Mouse (Mus musculus) embryonic facial prominence, embryonic 10.5 days (tissue): ENCODE data around the gene Mrps2. TPM values are rescaled to one million over a fixed set of nuclear protein-coding genes. Genes with fewer than 3 reads are reported as not detected.

Experiments
- DNase-seq: peaks from one replicate; pipeline ENCODE4 v3.0.0-alpha.2; 2017; ENCODE audit warnings: low spot score
- H3K27ac ChIP-seq: fragments of 300-500 bp; sonication (generic); replicated peaks from 2 replicates; pipeline ENCODE4 v1.5.1; 2016; ENCODE audit warnings: mild to moderate bottlenecking
- H3K27me3 ChIP-seq: fragments of 300-500 bp; sonication (generic); replicated peaks from 2 replicates; pipeline ENCODE4 v1.6.1; 2016; ENCODE audit warnings: low read depth, mild to moderate bottlenecking; ENCODE audit not compliant: poor library complexity, severe bottlenecking
- H3K36me3 ChIP-seq: fragments of 300-500 bp; sonication (generic); replicated peaks from 2 replicates; pipeline ENCODE4 v1.6.1; 2016; ENCODE audit warnings: mild to moderate bottlenecking, moderate library complexity
- H3K4me1 ChIP-seq: fragments of 300-500 bp; sonication (generic); 2 replicates; pipeline ENCODE4 v1.6.1; 2016
- H3K4me3 ChIP-seq: fragments of 300-500 bp; sonication (generic); 2 replicates; pipeline ENCODE4 v1.5.1; 2016; ENCODE audit warnings: mild to moderate bottlenecking, moderate library complexity
- H3K9me3 ChIP-seq: fragments of 300-500 bp; sonication (generic); 2 replicates; pipeline ENCODE4 v1.6.1; 2016; ENCODE audit warnings: mild to moderate bottlenecking
- WGBS: fragments of 180-500 bp; shearing (Covaris S2); methylation state at CpG from one replicate; pipeline ENCODE4 v1.1.7; 2016; 5-methylcytosine and 5-hydroxymethylcytosine counted together
- polyA plus RNA-seq: library from polyadenylated mRNA; unstranded; fragments of >200 nt; fragmentation: Nextera tagmentation; extraction: Ambion mirVana; gene quantifications from 2 replicates; pipeline ENCODE4 v1.2.1, GENCODE M21; 2016

Gene Mrps2
- 68.5 and 71.9 TPM in 2 replicates for polyA plus RNA-seq

- DNase-seq = peak; percentile 94
- Histone ChIP-seq H3K9me3 (peaks cover under 1% of the 10 kb centered on the region; the same call in 1 of the 2 replicates), H3K27ac (peak within 1 kb of the TSS; percentile 93), H3K27me3 (peaks cover 21% of the 10 kb centered on the region), H3K4me1 (peaks cover 27% of the 10 kb centered on the region), H3K4me3 (peak within 1 kb of the TSS; percentile 97), H3K36me3 (peaks cover 43% of the 10 kb centered on the region)
- under 1% methylated on average over 52 of the region's 52 CpGs for whole genome bisulfite sequencing
Observed at GRCm38 (mm10) chr2:28467860-28468485, at the start of gene Mrps2. Gene Mrps2 (plus strand): TSS chr2:28468066.

GRCm38 (mm10) chr2:28419898-28420297, 48.0 kb upstream of the Mrps2 start:
- Histone ChIP-seq H3K9me3 (no peaks in the 10 kb centered on the region), H3K4me3 (no peak overlapping the region), H3K36me3 (no peaks in the 10 kb centered on the region), H3K27me3 (no peaks in the 10 kb centered on the region), H3K27ac (no peak overlapping the region), H3K4me1 (peaks cover 6% of the 10 kb centered on the region; the same call in 1 of the 2 replicates)
- peak; percentile 90 for DNase-seq
- 13% methylated on average over 4 of the region's 4 CpGs for WGBS

- Histone ChIP-seq H3K36me3 (no peaks in the 10 kb centered on the region), H3K9me3 (no peaks in the 10 kb centered on the region), H3K4me3 (no peak overlapping the region), H3K4me1 (peaks cover 10% of the 10 kb centered on the region; the same call in 1 of the 2 replicates), H3K27me3 (no peaks in the 10 kb centered on the region), H3K27ac (no peak overlapping the region)
- 30% methylated on average over 3 of the region's 3 CpGs for WGBS
- DNase-seq = peak; percentile 66
Observed at GRCm38 (mm10) chr2:28423167-28423566, 44.7 kb upstream of the Mrps2 start.

- H3K27ac ChIP-seq = no peak overlapping the region
- H3K4me3 ChIP-seq = no peak overlapping the region
- H3K27me3 ChIP-seq = no peaks in the 10 kb centered on the region
- WGBS = 81% methylated on average over 6 of the region's 6 CpGs
- H3K36me3 ChIP-seq = no peaks in the 10 kb centered on the region
- peaks cover 3% of the 10 kb centered on the region; the same call in 1 of the 2 replicates for H3K4me1 ChIP-seq
- H3K9me3 ChIP-seq = peaks cover 3% of the 10 kb centered on the region; the same call in 1 of the 2 replicates
- no peak for DNase-seq
Observed at GRCm38 (mm10) chr2:28427226-28427625, 40.6 kb upstream of the Mrps2 start.

DNA sequence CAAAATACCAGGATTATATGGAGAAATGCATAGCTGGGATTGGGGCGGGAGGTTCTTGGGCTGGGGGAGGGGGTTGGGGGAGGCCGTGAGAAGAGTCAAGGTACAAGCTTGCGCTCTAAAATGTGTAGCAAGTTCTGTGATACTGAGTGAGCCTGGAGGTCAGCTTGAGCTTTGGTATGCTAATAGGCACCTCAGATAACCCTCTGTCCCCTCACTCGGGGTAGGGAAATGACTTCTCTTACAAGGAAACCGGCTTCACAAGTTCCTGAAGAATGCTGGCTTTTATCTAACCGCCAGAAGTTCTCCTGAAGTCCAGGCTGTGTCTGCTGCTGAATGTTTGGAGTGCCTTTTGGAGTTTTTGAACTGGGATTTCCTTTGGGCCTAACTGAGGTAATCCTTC, 37.0 kb upstream of the Mrps2 start:
- Histone ChIP-seq H3K4me1 (peaks cover 4% of the 10 kb centered on the region), H3K9me3 (peaks cover 3% of the 10 kb centered on the region; the same call in 1 of the 2 replicates), H3K27ac (no peak overlapping the region), H3K4me3 (no peak overlapping the region), H3K27me3 (no peaks in the 10 kb centered on the region), H3K36me3 (no peaks in the 10 kb centered on the region)
- WGBS = 55% methylated on average over 6 of the region's 6 CpGs
- DNase-seq = no peak

DNA sequence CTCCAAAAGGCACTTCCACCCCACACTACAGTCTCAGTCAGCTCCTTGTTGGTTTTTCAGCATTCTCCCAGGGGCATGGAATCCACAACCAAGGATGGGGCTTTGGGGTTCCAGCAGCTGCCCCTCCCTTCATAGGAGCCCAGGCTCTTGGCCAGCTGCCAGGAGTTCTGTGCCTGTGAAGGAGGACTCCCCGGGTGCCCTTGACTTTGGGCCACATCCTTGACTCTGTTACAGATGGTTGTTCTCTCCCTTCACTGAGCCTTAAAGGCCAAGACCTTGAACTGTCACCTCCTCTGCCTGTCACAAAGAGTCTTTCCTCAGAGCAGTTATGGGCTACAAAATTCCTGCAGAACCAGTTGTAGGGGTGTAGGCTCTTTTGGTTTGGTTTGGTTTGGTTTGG, 35.1 kb upstream of the Mrps2 start:
- 72% methylated on average over 1 of the region's 1 CpGs for WGBS
- Histone ChIP-seq H3K27me3 (no peaks in the 10 kb centered on the region), H3K4me1 (peaks cover 4% of the 10 kb centered on the region), H3K36me3 (no peaks in the 10 kb centered on the region), H3K4me3 (no peak overlapping the region), H3K27ac (no peak overlapping the region; the same call in 1 of the 2 replicates), H3K9me3 (peaks cover 3% of the 10 kb centered on the region)
- DNase-seq = no peak

DNA sequence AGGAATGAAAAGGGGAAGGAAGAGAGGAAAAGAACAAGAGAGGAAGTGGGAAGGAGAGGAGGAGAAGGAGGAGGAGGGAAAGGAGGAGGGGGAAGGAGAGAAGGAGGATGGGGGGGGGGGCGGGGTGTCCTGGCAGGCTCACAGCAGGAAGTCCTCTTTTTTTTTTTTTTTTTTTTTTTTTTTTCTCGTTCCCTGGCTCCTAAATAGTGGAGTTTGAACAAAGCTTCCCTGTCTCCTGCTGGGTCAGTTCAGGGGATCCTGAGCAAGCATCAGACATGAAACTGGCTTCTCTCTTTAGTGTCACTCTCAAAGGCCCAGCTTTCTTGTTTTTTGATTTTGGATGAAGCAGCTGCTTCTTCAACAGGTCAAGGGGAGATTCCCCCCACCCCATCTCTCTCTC, 34.4 kb upstream of the Mrps2 start:
- H3K27me3 ChIP-seq = no peaks in the 10 kb centered on the region
- peaks cover 3% of the 10 kb centered on the region for H3K9me3 ChIP-seq
- no peak for DNase-seq
- peaks cover 4% of the 10 kb centered on the region for H3K4me1 ChIP-seq
- H3K36me3 ChIP-seq = no peaks in the 10 kb centered on the region
- H3K4me3 ChIP-seq = no peak overlapping the region
- WGBS = 20% methylated on average over 2 of the region's 2 CpGs
- no peak overlapping the region for H3K27ac ChIP-seq

GRCm38 (mm10) chr2:28435401-28435800, 32.5 kb upstream of the Mrps2 start:
- H3K27ac ChIP-seq = no peak overlapping the region
- H3K27me3 ChIP-seq = no peaks in the 10 kb centered on the region
- 89% methylated on average over 11 of the region's 11 CpGs for WGBS
- peaks cover 4% of the 10 kb centered on the region for H3K4me1 ChIP-seq
- H3K36me3 ChIP-seq = no peaks in the 10 kb centered on the region
- H3K9me3 ChIP-seq = no peaks in the 10 kb centered on the region; the same call in 1 of the 2 replicates
- no peak for DNase-seq
- H3K4me3 ChIP-seq = no peak overlapping the region

DNA sequence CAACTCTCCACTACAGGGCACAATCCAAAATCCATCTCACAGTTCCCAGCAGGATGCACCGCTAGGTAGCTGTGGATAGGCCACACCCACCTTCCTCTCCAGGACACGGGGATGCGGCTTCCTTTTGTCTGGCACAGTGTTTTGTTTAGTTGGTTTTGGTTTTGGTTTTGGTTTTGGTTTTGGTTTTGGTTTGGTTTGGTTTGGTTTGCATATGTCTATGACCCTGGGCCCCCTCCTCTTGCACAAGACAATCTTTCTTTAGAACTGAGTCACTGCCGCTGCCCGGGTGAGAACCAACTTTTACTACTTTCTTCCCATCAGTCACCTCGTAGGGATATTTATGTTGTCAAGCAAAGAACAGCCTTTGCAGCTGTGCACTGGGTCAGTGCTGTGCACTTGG, 27.0 kb upstream of the Mrps2 start:
- no peaks in the 10 kb centered on the region for H3K4me1 ChIP-seq
- no peak overlapping the region for H3K27ac ChIP-seq
- DNase-seq = no peak
- H3K9me3 ChIP-seq = no peaks in the 10 kb centered on the region; the same call in 1 of the 2 replicates
- peaks cover 12% of the 10 kb centered on the region for H3K27me3 ChIP-seq
- H3K4me3 ChIP-seq = no peak overlapping the region
- 83% methylated on average over 6 of the region's 6 CpGs for WGBS
- no peaks in the 10 kb centered on the region for H3K36me3 ChIP-seq

DNA sequence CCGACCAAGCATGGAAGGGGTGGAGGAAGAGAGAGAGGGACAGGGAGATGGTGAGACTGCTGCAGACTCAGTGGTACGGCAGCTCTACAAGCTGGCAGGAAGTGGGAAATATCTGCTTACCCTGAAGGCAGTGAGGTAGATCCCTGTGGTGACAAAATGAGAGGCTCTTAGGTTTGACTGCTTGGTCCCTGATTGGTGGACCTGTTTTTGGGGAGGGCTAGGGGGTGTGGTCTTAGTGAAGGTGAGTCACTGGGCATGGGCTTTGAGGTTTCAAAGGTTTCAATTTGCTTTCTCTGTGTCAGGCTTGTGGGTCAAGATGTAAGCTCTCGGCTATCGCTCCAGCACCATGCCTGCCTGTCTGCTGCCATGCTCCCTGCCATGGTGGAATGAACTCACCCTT, 22.8 kb upstream of the Mrps2 start:
- peaks cover 19% of the 10 kb centered on the region for H3K4me1 ChIP-seq
- DNase-seq = no peak
- H3K4me3 ChIP-seq = no peak overlapping the region
- H3K36me3 ChIP-seq = 0 out of 2 replicates have a peak, but pooled peaks cover 3% of the 10 kb centered on the region
- no peaks in the 10 kb centered on the region for H3K9me3 ChIP-seq
- H3K27me3 ChIP-seq = peaks cover 32% of the 10 kb centered on the region
- WGBS = 77% methylated on average over 4 of the region's 4 CpGs
- H3K27ac ChIP-seq = no peak overlapping the region

DNA sequence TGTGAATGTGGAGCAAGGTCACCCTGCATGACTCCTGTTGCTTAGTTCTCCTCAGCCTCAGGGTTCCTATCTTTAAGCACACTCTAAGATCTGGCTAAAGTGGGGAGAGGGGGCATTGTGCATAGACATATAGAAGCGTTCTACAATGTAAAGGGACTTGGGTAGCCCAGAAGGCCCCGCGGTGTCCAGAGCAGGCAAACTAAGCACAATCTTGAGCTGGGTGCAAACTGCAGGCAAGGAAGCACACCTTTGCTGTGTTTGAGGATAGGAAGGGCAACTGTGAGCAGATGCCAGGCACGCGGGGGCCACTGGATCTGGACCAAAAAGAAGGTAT, 21.7 kb upstream of the Mrps2 start:
- peak overlapping the region; percentile 84 for H3K4me3 ChIP-seq
- peaks cover 19% of the 10 kb centered on the region for H3K4me1 ChIP-seq
- no peak for DNase-seq
- H3K27me3 ChIP-seq = peaks cover 32% of the 10 kb centered on the region
- no peaks in the 10 kb centered on the region for H3K9me3 ChIP-seq
- peaks cover 13% of the 10 kb centered on the region for H3K36me3 ChIP-seq
- peak overlapping the region; percentile 87 for H3K27ac ChIP-seq
- 6% methylated on average over 5 of the region's 5 CpGs for WGBS

- Histone ChIP-seq H3K4me1 (peaks cover 19% of the 10 kb centered on the region), H3K4me3 (peak within 1 kb of the TSS; percentile 84), H3K9me3 (no peaks in the 10 kb centered on the region), H3K27ac (peak within 1 kb of the TSS; percentile 87), H3K36me3 (peaks cover 19% of the 10 kb centered on the region), H3K27me3 (peaks cover 32% of the 10 kb centered on the region)
- peak; percentile 61 for DNase-seq
- under 1% methylated on average over 115 of the region's 118 CpGs for WGBS
Observed at GRCm38 (mm10) chr2:28446515-28447314, 21.2 kb upstream of the Mrps2 start, which contains the start of gene Ppp1r26. Gene Ppp1r26 (plus strand): TSS chr2:28446800.

DNA sequence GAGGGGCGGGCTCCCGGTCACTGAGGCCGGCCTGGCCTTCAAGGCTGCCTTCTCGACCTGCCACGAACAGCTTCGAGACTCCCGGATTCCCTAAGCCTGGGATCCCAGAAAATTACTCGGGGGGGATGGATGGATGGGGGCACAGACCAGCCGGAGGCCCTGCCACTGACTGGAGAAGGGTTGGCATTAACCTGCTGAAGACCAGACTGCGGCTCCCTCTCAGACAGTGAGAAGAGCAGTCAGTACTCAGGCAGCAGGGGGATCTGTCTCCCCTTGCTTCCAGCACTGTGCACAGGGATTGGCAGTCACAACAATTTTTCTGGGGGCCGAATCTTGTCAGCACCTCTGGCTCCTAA, 20.6 kb upstream of the Mrps2 start:
- no peak for DNase-seq
- H3K27ac ChIP-seq = peak overlapping the region; percentile 87

More for the DNA sequence above, 20.6 kb upstream of the Mrps2 start:
- Histone ChIP-seq H3K4me1 (peaks cover 19% of the 10 kb centered on the region), H3K36me3 (peaks cover 25% of the 10 kb centered on the region), H3K27me3 (peaks cover 32% of the 10 kb centered on the region), H3K4me3 (peak overlapping the region; percentile 84), H3K9me3 (no peaks in the 10 kb centered on the region)
- 8% methylated on average over 11 of the region's 11 CpGs for WGBS
